Mouse (Mus musculus): Measurements from ENCODE around the gene Myadm. TPM values are rescaled to one million over a fixed set of nuclear protein-coding genes. Genes with fewer than 3 reads are reported as not detected.

Myadm gene
- polyA plus RNA-seq, 1 experiment = not detected

DNA sequence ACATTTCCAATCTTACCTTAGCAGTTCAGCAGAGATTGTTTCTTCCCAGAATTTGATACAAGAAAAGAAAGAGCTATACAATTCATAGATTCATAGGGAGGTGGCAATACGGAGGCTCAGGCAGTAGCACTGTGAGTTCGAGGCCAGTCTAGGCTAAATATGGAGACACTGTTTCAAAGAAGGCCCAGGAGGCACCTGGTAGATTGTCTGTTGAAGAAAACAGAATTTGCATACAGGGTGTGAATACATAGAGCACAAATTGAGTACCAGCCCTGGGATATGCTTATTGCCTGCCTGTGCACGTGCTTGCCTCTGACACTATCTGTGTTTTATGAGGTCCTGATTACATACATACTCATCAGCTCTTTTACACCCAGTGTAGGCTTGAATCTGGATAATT is 17.5 kb downstream of the Myadm start:
- Histone ChIP-seq H3K4me1 (ENCODE audit: control insufficient read depth, insufficient read depth, low read length) (peaks cover 28% of the 10 kb centered on the region), H3K27ac (ENCODE audit: insufficient read depth, low read depth, low read length) (no peak overlapping the region), H3K4me3 (ENCODE audit: insufficient read depth, low read depth, low read length) (no peak overlapping the region)
- 84% methylated on average over 3 of the region's 3 CpGs for WGBS
- TF ChIP-seq POLR2A (IDR thresholded peaks at IDR 0.05; ENCODE audit: insufficient read depth, low read depth, low read length) = no peak
- no peak for TF ChIP-seq CTCF (IDR thresholded peaks at IDR 0.05; ENCODE audit: insufficient read depth, low read depth, low read length)

DNA sequence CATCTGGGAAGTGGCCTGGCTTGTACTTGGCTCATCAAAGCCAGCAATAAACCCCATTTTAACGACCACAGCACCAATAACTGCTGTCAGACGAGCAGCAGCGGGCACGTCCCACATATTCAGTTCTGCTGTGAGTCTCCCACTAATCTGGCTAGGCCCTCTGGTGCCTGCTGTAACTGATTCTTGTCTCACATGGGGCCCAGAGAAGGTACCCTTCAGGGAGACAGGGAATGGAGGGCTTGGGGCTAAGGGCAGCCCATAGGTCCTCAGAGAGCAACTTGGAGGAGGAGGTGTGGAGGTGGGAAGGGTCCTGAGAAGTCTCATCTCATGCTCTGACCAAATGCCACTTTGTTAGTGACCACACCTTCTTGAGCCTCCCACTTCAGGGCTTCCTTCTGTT is 19.8 kb downstream of the Myadm start:
- WGBS = 74% methylated on average over 4 of the region's 4 CpGs

DNA sequence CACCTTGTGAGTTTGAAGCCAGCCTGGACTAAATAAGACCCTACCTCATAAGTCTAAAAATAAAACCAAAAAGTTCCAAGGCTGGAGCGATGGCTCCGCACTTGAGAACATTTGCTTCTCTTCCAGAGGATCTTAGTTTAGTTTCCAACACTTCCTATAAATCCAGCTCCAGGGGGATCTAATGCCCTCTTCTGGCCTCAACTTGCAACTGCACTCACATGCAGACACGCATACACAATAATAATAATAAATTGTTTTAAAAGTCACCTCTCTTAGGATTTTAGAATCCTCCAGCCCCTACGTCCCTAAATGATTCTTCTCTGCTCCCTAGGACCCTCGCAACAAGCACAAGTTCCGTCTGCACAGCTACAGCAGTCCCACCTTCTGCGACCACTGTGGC is 21.4 kb downstream of the Myadm start:
- Histone ChIP-seq H3K4me3 (ENCODE audit: insufficient read depth, low read depth, low read length) (no peak overlapping the region), H3K4me1 (ENCODE audit: control insufficient read depth, insufficient read depth, low read length) (peaks cover 3% of the 10 kb centered on the region), H3K27ac (ENCODE audit: insufficient read depth, low read depth, low read length) (no peak overlapping the region)
- whole genome bisulfite sequencing = 98% methylated on average over 7 of the region's 7 CpGs
- TF ChIP-seq CTCF (IDR thresholded peaks at IDR 0.05; ENCODE audit: insufficient read depth, low read depth, low read length) = no peak
- TF ChIP-seq POLR2A (IDR thresholded peaks at IDR 0.05; ENCODE audit: insufficient read depth, low read depth, low read length) = no peak

More for the DNA sequence above, 19.8 kb downstream of the Myadm start:
- TF ChIP-seq POLR2A (IDR thresholded peaks at IDR 0.05; ENCODE audit: insufficient read depth, low read depth, low read length) (no peak), CTCF (IDR thresholded peaks at IDR 0.05; ENCODE audit: insufficient read depth, low read depth, low read length) (no peak)
- Histone ChIP-seq H3K4me1 (ENCODE audit: control insufficient read depth, insufficient read depth, low read length) (peaks cover 18% of the 10 kb centered on the region), H3K27ac (ENCODE audit: insufficient read depth, low read depth, low read length) (no peak overlapping the region), H3K4me3 (ENCODE audit: insufficient read depth, low read depth, low read length) (no peak overlapping the region)

DNA sequence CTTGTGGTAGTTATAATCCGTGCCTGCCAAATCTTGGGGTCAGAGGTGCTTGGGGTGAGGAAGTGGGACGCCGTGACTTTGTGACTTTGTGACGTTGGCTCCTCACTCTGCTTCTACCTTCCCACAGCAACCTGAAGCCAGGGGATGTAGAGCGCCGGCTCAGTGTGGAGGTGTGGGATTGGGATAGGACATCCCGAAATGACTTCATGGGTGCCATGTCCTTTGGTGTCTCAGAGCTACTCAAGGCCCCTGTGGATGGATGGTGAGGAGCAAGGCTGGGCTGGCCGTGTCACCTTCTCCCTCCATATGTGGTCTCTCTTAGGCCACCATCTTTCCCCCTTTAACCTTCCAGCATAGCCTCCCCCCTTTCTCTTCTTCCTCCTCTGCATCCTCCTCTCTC is 24.7 kb downstream of the Myadm start:
- 81% methylated on average over 8 of the region's 8 CpGs for WGBS
- H3K27ac ChIP-seq (ENCODE audit: insufficient read depth, low read depth, low read length) = no peak overlapping the region
- H3K4me3 ChIP-seq (ENCODE audit: insufficient read depth, low read depth, low read length) = no peak overlapping the region
- H3K4me1 ChIP-seq (ENCODE audit: control insufficient read depth, insufficient read depth, low read length) = no peaks in the 10 kb centered on the region; the same call in 1 of the 2 replicates
- TF ChIP-seq POLR2A (IDR thresholded peaks at IDR 0.05; ENCODE audit: insufficient read depth, low read depth, low read length) = no peak
- TF ChIP-seq CTCF (IDR thresholded peaks at IDR 0.05; ENCODE audit: insufficient read depth, low read depth, low read length) = no peak

DNA sequence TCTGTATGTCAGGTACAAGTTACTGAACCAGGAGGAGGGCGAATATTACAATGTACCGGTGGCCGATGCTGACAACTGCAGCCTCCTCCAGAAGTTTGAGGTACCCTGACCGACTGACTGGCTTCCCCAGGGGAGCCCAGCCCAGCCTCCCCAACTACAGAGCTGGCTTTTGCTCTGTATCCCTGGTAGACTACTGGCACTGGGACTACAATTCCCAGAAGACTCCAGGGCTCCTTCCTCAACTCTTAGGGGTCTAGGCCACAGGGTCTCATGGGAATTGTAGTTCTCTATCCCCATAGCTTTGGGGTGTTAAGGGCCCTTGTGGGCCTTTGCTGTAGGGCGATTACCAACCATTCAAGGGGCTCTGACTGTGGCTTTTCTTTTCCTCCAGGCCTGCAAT is 25.2 kb downstream of the Myadm start:
- TF ChIP-seq POLR2A (IDR thresholded peaks at IDR 0.05; ENCODE audit: insufficient read depth, low read depth, low read length) (no peak), CTCF (IDR thresholded peaks at IDR 0.05; ENCODE audit: insufficient read depth, low read depth, low read length) (no peak)
- WGBS = 70% methylated on average over 5 of the region's 5 CpGs
- Histone ChIP-seq H3K4me3 (ENCODE audit: insufficient read depth, low read depth, low read length) (no peak overlapping the region), H3K27ac (ENCODE audit: insufficient read depth, low read depth, low read length) (no peak overlapping the region), H3K4me1 (ENCODE audit: control insufficient read depth, insufficient read depth, low read length) (no peaks in the 10 kb centered on the region; the same call in 1 of the 2 replicates)

DNA sequence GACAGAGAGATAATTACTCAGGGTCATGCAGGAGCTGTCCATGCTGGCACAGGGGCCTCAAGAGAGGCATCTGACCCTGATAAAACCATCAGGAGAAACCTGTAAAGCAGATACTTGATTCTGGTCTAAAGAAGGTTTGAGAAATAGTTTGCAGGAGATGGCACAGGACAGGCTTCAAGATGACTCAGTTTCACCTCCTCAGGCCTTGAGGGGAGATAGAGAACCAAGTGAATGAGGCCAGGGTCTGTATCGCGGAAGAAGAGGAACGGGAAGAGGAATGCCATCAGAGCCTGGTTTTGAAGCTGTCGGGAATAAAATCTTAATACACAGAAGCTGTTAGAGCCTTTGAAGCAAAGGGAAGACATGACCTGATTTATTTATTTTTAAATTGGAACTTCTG is 28.8 kb downstream of the Myadm start:
- TF ChIP-seq CTCF (IDR thresholded peaks at IDR 0.05; ENCODE audit: insufficient read depth, low read depth, low read length) = no peak
- no peak for TF ChIP-seq POLR2A (IDR thresholded peaks at IDR 0.05; ENCODE audit: insufficient read depth, low read depth, low read length)
- H3K27ac ChIP-seq (ENCODE audit: insufficient read depth, low read depth, low read length) = no peak overlapping the region
- WGBS = 69% methylated on average over 4 of the region's 4 CpGs
- no peaks in the 10 kb centered on the region; the same call in 1 of the 2 replicates for H3K4me1 ChIP-seq (ENCODE audit: control insufficient read depth, insufficient read depth, low read length)
- no peak overlapping the region for H3K4me3 ChIP-seq (ENCODE audit: insufficient read depth, low read depth, low read length)

DNA sequence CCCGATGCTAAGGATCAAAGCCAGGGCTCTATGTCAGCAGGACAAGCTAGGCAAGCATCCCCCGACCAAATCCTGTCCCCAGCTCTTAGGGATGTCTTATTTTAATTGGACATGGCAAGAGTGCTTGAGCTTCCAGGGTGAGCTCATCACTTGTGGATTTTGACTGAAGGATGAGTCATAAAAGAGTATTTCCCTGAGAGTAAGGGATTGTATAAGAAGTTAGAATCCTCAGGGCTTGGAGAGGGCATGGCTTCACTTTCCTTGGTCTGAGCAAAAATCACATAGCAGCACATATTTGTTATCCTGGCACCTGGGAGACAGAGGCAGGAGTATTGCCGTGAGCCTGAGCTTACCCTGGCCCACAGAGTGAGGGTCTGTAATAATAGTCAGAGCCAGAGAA is 32.0 kb downstream of the Myadm start:
- Histone ChIP-seq H3K27ac (ENCODE audit: insufficient read depth, low read depth, low read length) (no peak overlapping the region), H3K4me3 (ENCODE audit: insufficient read depth, low read depth, low read length) (no peak overlapping the region), H3K4me1 (ENCODE audit: control insufficient read depth, insufficient read depth, low read length) (no peaks in the 10 kb centered on the region)
- WGBS = 74% methylated on average over 3 of the region's 3 CpGs
- TF ChIP-seq POLR2A (IDR thresholded peaks at IDR 0.05; ENCODE audit: insufficient read depth, low read depth, low read length) (no peak), CTCF (IDR thresholded peaks at IDR 0.05; ENCODE audit: insufficient read depth, low read depth, low read length) (no peak)

DNA sequence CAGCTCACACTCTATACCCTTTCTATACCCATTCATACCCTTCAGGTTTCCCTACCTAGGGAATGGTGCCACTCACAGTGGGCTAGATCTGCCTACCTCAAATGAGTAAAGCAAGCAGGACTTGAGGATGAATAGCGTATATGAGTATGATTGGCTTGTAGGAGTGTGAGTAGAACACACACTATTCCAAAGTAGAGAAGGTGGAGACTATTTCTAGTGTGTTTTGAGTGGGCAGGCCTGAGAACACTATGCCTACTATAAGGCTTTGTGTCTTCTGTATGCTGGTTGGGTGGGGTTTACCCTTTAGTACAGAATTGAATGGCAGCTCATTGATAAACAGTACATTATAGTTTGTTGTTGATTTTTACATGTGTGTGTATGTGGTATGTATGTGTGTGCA is 34.9 kb downstream of the Myadm start:
- TF ChIP-seq CTCF (IDR thresholded peaks at IDR 0.05; ENCODE audit: insufficient read depth, low read depth, low read length) (no peak), POLR2A (IDR thresholded peaks at IDR 0.05; ENCODE audit: insufficient read depth, low read depth, low read length) (no peak)
- no peaks in the 10 kb centered on the region for H3K4me1 ChIP-seq (ENCODE audit: control insufficient read depth, insufficient read depth, low read length)
- no peak overlapping the region for H3K4me3 ChIP-seq (ENCODE audit: insufficient read depth, low read depth, low read length)
- no peak overlapping the region for H3K27ac ChIP-seq (ENCODE audit: insufficient read depth, low read depth, low read length)
- 82% methylated on average over 1 of the region's 1 CpGs for WGBS

DNA sequence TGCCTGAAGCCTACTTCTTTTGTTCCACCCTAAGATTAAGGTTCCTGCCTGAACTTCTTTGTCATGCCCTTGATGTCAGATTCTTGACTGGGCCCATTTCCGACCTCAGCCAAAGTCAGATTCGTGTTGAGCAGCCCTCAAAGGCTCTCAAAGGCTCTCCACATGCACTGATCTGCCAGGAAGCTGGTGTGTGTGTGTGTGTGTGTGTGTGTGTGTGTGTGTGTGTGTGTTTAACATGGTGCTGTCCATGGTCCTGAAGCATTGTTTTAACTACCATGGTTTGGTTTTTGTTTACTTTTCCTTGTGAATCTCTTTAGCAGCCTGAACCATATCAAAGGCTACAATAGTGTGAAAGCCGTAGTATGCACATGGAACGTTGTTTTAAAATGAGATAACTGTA is 39.1 kb downstream of the Myadm start:
- Histone ChIP-seq H3K4me1 (ENCODE audit: control insufficient read depth, insufficient read depth, low read length) (peaks cover 12% of the 10 kb centered on the region), H3K27ac (ENCODE audit: insufficient read depth, low read depth, low read length) (no peak overlapping the region), H3K4me3 (ENCODE audit: insufficient read depth, low read depth, low read length) (no peak overlapping the region)
- TF ChIP-seq CTCF (IDR thresholded peaks at IDR 0.05; ENCODE audit: insufficient read depth, low read depth, low read length) (no peak), POLR2A (IDR thresholded peaks at IDR 0.05; ENCODE audit: insufficient read depth, low read depth, low read length) (no peak)
- 76% methylated on average over 4 of the region's 4 CpGs for WGBS
